Mouse (Mus musculus) hindbrain, embryonic 10.5 days (tissue): ENCODE measurements around the gene Eme1. TPM values are rescaled to one million over a fixed set of nuclear protein-coding genes. Genes with fewer than 3 reads are reported as not detected.
"Not testable (repeated sequence)": the region's sequence is repeated elsewhere in the genome, so short reads cannot be mapped to it uniquely, and the experiment has no call there.

ENCODE experiments used
- DNase-seq: peaks from one replicate; pipeline ENCODE4 v3.0.0-alpha.2; 2017; ENCODE audit warnings: low spot score
- H3K27ac ChIP-seq: fragments of 300-500 bp; sonication (generic); 2 replicates; pipeline ENCODE4 v1.5.1; 2016; ENCODE audit warnings: mild to moderate bottlenecking, moderate library complexity
- H3K27me3 ChIP-seq: fragments of 300-500 bp; sonication (generic); 2 replicates; pipeline ENCODE4 v1.6.1; 2016; ENCODE audit warnings: mild to moderate bottlenecking; ENCODE audit not compliant: poor library complexity, insufficient read depth, severe bottlenecking
- H3K36me3 ChIP-seq: fragments of 300-500 bp; sonication (generic); 2 replicates; pipeline ENCODE4 v1.6.1; 2016; ENCODE audit warnings: mild to moderate bottlenecking, moderate library complexity
- H3K4me1 ChIP-seq: fragments of 300-500 bp; sonication (generic); replicated peaks from 2 replicates; pipeline ENCODE4 v1.6.1; 2016; ENCODE audit warnings: mild to moderate bottlenecking
- H3K4me3 ChIP-seq: fragments of 300-500 bp; sonication (generic); 2 replicates; pipeline ENCODE4 v1.5.1; 2016; ENCODE audit warnings: mild to moderate bottlenecking, moderate library complexity
- H3K9me3 ChIP-seq: fragments of 300-500 bp; sonication (generic); 2 replicates; pipeline ENCODE4 v1.6.1; 2016; ENCODE audit warnings: mild to moderate bottlenecking, moderate library complexity
- WGBS: fragments of 180-500 bp; shearing (Covaris S2); methylation state at CpG from one replicate; pipeline ENCODE4 v1.1.7; 2016; 5-methylcytosine and 5-hydroxymethylcytosine counted together
- polyA plus RNA-seq: library from polyadenylated mRNA; unstranded; fragments of >200 nt; fragmentation: Nextera tagmentation; extraction: Ambion mirVana; gene quantifications from 2 replicates; pipeline ENCODE4 v1.2.1, GENCODE M21; 2016

The Eme1 gene
- 42.3 and 57.1 TPM in 2 replicates for polyA plus RNA-seq

DNA sequence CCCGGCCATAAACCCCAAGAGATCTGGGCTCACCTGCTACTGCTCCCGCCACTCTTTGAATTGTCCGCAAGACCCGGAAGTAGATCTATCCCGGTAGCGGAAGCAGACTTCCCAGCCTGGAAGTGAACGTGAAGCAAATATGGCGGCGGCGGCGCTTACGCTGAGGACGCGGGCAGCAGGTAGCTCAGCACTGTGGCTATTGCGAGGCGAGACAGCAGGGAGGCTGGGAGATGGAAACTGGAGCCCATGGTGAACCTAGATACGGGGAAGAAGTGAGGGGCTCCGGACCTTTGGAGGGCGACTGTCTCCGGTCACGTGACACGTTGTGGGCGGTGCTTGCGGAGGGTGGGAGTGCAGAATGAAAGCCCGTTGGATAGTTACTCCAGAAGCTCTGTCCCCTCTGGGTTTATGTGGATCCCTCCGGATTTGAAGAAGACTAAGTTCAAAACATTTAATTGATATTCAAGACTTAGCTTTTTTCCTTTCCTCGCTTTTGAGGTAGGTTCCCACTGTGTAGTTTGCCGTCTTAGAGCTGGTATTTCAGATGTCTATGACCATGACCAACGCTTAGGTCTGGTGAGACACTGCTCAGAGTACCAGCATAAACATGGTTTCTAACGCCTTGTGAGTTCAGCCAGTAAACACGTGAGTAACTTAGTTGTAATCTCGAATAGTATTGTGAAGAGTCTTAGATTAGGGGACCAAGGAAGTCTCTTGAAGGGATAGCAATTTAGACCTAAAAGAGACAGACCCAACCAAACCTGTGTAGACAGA, at the start of gene Eme1, which contains the start of gene Mrpl27:
Eme1 (minus strand) TSS at position 302 of the 774 bp plus-strand sequence.
Mrpl27 (plus strand) TSS at position 105 of the 774 bp plus-strand sequence.
- H3K27me3 ChIP-seq: no peaks in the 10 kb centered on the region
- peak; percentile 88 for DNase-seq
- peaks cover 18% of the 10 kb centered on the region for H3K4me1 ChIP-seq
- peaks cover 63% of the 10 kb centered on the region for H3K36me3 ChIP-seq
- 2% methylated on average over 32 of the region's 32 CpGs for WGBS
- H3K4me3 ChIP-seq: peak within 1 kb of the TSS; percentile 82
- H3K9me3 ChIP-seq: no peaks in the 10 kb centered on the region
- H3K27ac ChIP-seq: peak within 1 kb of the TSS; percentile 97

DNA sequence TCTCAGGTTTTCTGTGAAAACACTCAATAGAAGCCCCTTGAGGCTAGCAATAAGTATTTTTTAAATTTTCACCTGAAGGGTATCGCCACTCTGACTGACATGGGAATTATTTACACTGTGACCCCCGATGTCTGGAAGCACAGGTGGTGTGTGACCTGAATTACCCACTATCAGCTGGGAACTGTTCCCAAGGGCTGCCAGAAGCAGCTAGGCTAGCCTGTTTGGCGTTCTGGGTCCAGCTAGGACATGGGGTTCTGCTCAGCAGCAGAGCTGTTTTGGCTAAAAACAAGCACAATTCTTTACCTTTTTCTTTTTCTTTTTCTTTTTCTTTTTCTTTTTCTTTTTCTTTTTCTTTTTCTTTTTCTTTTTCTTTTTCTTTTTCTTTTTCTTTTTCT, 48.4 kb upstream of the Eme1 start:
- no peak overlapping the region for H3K4me3 ChIP-seq
- H3K36me3 ChIP-seq: no peaks in the 10 kb centered on the region
- H3K27ac ChIP-seq: no peak overlapping the region
- no peaks in the 10 kb centered on the region; the same call in 1 of the 2 replicates for H3K27me3 ChIP-seq
- H3K9me3 ChIP-seq: no peaks in the 10 kb centered on the region
- no peak for DNase-seq
- peaks cover 24% of the 10 kb centered on the region for H3K4me1 ChIP-seq
- WGBS: 57% methylated on average over 3 of the region's 3 CpGs

DNA sequence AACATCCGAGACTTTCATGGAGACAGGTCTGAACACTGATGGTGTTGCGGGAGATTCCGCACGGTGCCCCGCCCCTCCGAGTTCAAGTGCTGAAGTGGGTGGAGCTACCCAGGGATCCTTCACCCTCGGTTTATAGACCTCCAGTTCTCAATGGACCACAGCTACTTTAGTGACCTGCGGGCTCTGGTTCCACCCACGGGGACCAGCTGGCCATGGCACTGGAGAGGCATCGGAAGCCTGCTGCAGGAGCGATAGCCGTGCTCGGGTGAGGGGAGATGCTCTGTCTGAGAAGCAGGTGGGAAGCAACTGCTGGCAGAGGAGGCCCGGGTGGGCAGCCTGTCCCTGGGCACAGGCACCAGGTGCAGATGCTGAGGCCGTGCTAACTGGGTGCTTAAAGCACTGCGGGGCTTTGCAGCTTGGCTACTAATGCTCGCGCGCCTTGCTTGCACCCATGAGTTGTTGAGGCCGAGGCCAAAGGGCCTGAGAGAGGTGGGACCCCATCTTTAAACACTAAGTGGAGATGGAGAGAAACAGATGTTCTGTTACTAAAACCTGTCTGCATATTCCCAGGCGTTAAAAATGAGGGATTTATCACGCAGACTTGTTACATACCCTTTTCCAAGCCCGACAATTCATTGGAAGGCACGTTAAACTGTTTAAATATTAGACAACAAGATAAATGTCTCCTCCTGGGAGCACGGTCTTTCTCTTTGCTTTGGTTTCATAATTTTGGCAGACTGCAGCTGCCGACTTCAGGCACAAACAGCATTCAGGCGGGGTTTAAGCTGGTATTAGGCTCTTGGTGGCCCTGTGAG, 47.8 kb upstream of the Eme1 start:
- H3K27me3 ChIP-seq: no peaks in the 10 kb centered on the region; the same call in 1 of the 2 replicates
- no peak for DNase-seq
- H3K4me1 ChIP-seq: peaks cover 24% of the 10 kb centered on the region
- H3K9me3 ChIP-seq: no peaks in the 10 kb centered on the region
- peak overlapping the region; percentile 62; the same call in 1 of the 2 replicates for H3K27ac ChIP-seq
- no peaks in the 10 kb centered on the region for H3K36me3 ChIP-seq
- 69% methylated on average over 27 of the region's 27 CpGs for WGBS
- no peak overlapping the region for H3K4me3 ChIP-seq

DNA sequence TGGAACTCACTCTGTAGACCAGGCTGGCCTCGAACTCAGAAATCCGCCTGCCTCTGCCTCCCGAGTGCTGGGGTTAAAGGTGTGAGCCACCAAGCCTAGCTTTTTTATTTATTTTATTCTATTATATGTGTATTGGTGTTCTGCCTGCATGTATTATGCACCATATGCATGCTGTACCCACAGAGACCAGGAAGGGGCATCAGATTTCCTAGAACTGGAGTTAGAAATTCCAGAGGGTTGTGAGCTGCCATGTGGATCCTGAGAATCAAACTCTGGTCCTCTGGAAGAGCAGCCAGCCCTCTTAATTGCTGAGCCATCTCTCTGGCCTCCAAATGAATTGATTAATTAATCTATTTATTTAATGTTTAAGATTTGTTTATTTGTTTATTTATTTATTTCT, 45.6 kb upstream of the Eme1 start:
- DNase-seq: no peak
- 96% methylated on average over 3 of the region's 3 CpGs for WGBS
- peaks cover 24% of the 10 kb centered on the region for H3K4me1 ChIP-seq
- H3K27me3 ChIP-seq: no peaks in the 10 kb centered on the region; the same call in 1 of the 2 replicates
- H3K36me3 ChIP-seq: no peaks in the 10 kb centered on the region
- H3K27ac ChIP-seq: no peak overlapping the region
- no peaks in the 10 kb centered on the region for H3K9me3 ChIP-seq
- no peak overlapping the region for H3K4me3 ChIP-seq

DNA sequence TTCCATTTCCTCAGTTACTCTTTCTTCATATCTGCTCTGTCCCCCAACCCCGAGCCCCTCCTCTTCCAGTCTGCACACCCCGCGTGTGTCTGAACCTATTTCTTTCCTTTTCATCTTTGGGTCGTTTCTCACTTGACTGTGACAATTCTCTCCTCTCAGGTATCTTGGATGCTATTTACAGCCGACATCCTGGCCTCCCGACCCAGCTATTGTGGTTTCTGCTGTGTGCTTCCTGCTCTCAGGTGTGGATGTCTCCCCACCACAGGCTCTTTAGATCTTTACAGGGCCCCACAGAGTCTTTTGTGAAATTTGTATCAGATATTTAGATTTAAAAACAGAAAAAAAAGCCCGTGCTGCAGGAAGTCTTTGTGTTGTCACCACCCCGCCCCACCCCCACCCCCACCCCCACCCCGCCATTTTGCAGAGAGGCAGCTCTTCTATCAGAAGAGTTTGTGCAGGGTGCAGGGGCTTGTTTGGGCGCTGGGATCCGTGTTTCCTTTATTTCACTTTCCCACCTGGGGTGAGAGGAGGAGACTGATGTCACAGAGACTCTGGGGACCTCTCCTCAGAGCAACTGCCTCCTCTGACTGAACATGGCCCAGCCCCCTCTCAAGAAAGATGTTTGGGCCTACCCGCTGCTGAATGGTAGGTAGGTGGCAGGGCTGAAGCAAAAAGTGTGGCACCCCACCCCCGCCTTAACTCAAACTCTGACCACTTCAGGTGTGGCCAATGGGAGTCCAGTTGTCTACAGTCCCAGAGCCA, 44.1 kb upstream of the Eme1 start:
- Histone ChIP-seq H3K9me3 (no peaks in the 10 kb centered on the region), H3K27me3 (no peaks in the 10 kb centered on the region; the same call in 1 of the 2 replicates), H3K4me1 (peaks cover 22% of the 10 kb centered on the region), H3K27ac (no peak overlapping the region; the same call in 1 of the 2 replicates), H3K4me3 (no peak overlapping the region), H3K36me3 (no peaks in the 10 kb centered on the region)
- no peak for DNase-seq
- WGBS: 46% methylated on average over 13 of the region's 13 CpGs

DNA sequence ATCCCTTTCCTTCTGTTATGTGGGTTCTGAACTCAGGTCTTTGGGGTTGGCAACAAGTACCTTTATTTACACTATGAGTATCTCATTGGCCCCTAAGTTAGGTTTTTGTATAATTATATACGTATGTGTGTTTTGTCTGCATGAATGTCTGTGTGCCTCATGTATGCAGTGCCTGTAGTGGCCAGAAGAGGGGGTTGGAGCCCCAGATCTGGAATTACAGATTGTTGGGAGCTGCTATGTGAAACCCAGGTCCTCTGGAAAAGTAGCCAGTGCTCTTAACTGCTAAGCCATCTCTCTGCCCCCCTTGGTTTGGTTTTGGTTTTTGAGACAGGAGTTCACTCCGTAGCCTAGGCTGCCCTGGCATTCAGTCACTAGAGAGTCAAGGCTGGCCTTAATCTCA, 43.4 kb upstream of the Eme1 start:
- no peaks in the 10 kb centered on the region for H3K9me3 ChIP-seq
- H3K27me3 ChIP-seq: no peaks in the 10 kb centered on the region; the same call in 1 of the 2 replicates
- no peak overlapping the region for H3K4me3 ChIP-seq
- DNase-seq: no peak
- no peaks in the 10 kb centered on the region for H3K36me3 ChIP-seq
- peaks cover 22% of the 10 kb centered on the region for H3K4me1 ChIP-seq
- H3K27ac ChIP-seq: no peak overlapping the region
- WGBS: 92% methylated on average over 2 of the region's 2 CpGs

DNA sequence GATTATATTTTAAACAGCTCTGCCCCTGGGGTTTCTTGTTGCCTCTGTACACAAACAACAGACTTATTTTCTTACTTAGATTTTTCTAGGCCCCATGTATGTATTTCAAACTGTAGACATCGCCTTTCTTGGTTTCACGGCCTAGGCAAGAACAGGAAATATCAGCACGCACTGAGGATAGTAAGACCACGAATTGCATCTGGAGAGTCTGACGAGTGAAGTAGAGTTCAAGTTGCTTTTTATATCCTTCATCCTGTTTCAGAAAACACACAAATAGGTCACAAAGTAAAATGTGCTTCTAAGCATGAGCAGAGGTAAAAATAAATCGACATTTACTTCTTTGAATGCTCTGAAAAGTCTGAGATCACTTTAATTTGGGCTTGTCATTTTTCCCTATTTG, 41.7 kb upstream of the Eme1 start:
- WGBS: 85% methylated on average over 6 of the region's 6 CpGs
- no peaks in the 10 kb centered on the region for H3K27me3 ChIP-seq

DNA sequence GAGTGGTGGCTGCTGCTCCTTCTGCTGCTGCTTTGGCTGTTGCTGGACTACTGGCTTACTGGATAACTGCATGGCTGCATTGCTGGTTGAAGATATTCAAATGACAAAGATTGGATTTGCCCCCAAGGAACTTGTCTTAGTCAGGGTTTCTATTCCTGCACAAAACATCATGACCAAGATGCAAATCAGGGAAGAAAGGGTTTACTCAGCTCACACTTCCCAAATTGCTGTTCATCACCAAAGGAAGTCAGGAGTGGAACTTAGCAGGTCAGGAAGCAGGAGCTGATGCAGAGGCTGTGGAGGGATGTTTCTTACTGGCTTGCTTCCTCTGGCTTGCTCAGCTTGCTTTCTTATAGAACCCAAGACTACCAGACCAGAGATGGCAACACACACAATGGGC, 38.7 kb upstream of the Eme1 start:
- not testable (repeated sequence) for H3K9me3 ChIP-seq, DNase-seq, H3K27ac ChIP-seq, H3K27me3 ChIP-seq, H3K4me1 ChIP-seq, H3K4me3 ChIP-seq, H3K36me3 ChIP-seq

More for the DNA sequence above, 41.7 kb upstream of the Eme1 start:
- no peaks in the 10 kb centered on the region for H3K9me3 ChIP-seq
- no peak overlapping the region for H3K27ac ChIP-seq
- DNase-seq: no peak
- no peak overlapping the region for H3K4me3 ChIP-seq
- H3K4me1 ChIP-seq: peaks cover 10% of the 10 kb centered on the region
- H3K36me3 ChIP-seq: no peaks in the 10 kb centered on the region

DNA sequence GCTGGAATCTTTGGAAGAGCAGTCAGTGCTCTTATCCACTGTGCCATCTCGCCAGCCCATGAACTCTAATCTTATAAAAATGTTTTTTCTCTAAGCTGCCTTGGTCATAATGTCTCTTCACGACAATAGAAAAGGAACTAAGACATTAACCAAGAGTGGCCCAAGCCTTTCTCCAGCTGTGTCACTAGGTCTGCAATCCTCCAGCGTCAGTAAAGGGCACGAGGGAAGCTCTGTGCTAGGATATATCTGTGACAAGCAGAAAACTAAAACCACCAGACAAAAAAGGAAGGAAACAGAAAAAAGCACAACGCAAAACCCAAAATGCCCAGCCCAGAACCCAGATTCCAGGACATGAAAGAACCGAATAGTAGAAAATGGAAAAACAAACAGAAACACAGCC, 33.4 kb upstream of the Eme1 start:
- Histone ChIP-seq H3K27me3 (no peaks in the 10 kb centered on the region), H3K9me3 (no peaks in the 10 kb centered on the region), H3K4me1 (peaks cover 4% of the 10 kb centered on the region), H3K4me3 (no peak overlapping the region), H3K36me3 (no peaks in the 10 kb centered on the region), H3K27ac (no peak overlapping the region)
- WGBS: 89% methylated on average over 6 of the region's 6 CpGs
- DNase-seq: no peak

DNA sequence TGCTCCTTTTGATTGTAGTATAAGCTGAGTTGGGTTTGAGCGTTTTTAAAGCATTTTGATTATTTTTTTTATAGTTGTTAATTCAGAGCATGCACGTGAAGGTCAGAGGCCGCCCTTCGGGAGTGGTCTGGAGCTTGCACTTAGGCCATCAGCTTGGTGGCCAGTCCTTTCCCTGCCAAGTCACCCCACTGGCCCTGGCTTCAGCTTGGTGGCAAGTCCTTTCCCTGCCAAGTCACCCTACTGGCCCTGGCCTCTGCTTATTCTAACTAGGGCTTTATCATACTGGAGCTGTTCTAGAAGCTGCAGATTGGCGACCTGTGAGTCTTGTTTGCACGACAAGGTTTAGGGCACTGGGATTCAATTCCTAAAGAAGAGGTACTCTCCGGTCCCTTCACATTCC, 28.7 kb upstream of the Eme1 start:
- Histone ChIP-seq H3K27me3 (no peaks in the 10 kb centered on the region), H3K9me3 (no peaks in the 10 kb centered on the region), H3K36me3 (no peaks in the 10 kb centered on the region), H3K4me3 (no peak overlapping the region), H3K27ac (no peak overlapping the region), H3K4me1 (peaks cover 12% of the 10 kb centered on the region)
- WGBS: 81% methylated on average over 7 of the region's 7 CpGs
- DNase-seq: no peak

DNA sequence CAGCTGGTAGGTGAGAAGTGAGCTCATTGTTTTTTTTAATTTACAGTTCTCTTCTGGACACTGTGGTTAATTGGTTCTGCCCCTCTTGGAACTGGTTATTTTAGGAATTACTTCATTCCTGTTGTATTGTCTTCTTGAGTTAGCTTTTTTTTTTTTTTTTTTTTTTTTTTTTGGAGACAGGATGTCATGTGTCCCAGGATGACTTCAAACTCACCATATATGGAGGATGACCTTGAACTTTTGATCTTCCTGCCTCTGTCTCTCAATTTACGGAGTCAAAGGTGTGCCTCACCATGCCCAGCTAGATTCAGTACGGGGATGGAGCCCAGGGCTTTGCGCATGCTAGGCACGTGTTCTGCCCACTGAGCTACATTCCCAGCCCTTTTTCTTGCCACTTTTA, 27.9 kb upstream of the Eme1 start:
- DNase-seq: no peak
- WGBS: 85% methylated on average over 4 of the region's 4 CpGs
- Histone ChIP-seq H3K27ac (no peak overlapping the region), H3K4me3 (no peak overlapping the region), H3K4me1 (peaks cover 19% of the 10 kb centered on the region), H3K27me3 (no peaks in the 10 kb centered on the region), H3K36me3 (no peaks in the 10 kb centered on the region), H3K9me3 (no peaks in the 10 kb centered on the region)

DNA sequence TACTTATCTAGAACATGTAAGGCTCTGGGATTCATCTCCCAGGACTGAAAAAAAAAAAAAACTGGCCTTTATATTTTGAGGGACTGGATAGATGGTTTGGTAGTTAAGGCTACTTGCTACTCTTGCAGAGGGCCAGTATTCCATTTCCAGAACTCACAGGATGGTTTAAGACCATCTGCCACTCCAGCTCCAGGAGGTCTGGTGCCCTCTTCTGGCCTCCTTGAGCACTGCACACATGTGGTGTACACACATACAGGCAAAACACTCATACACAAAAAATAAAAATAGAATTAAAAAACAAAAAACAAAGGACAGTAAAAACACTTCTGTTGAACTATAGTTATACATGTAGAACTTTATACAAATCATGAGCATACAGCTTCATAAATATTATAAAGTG, 26.9 kb upstream of the Eme1 start:
- no peak overlapping the region for H3K27ac ChIP-seq
- no peak for DNase-seq
- H3K9me3 ChIP-seq: no peaks in the 10 kb centered on the region
- H3K36me3 ChIP-seq: no peaks in the 10 kb centered on the region
- H3K27me3 ChIP-seq: no peaks in the 10 kb centered on the region
- H3K4me1 ChIP-seq: peaks cover 29% of the 10 kb centered on the region
- H3K4me3 ChIP-seq: no peak overlapping the region
